In the genomic region with DNA sequence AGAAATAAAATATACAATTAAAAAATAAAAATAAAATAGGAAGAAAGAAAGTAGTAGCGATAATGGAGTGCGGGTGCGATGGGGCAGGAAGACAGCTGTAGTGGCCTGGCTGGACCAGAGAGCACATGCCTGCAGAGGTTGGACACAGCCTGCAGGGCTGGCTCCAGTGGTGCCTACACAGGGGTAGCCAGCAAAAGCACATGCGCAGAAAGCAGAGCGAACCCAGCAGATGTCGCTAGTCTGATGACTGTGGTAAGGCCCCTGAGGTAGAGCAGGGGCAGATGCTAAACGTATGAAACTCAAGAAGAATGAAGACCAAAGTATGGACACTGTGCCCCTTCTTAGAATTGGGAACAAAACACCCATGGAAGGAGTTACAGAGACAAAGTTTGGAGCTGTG, we compare ENCODE assay signal across 8 mouse cellular contexts.
A peak's percentile ranks its signal among the peaks of the same experiment; 100 is the strongest.
DNase-seq lines count a peak whose midpoint lies in the region.

No protein-coding gene starts in this region.

- DNase-seq in B cell, adult 2 months: peak; percentile 6 to 11
- peak; percentile 15 for DNase-seq in adrenal gland, postnatal 10 days
- peak; percentile 64 for DNase-seq in heart, adult 11 months
- DNase-seq in kidney, adult 9 months: peak; percentile 16
- DNase-seq in kidney, postnatal 4 days: peak; percentile 21 to 23
- DNase-seq in lung, postnatal 36 days: peak; percentile 6
- peak; percentile 48 for DNase-seq in testis, postnatal 10 days (ENCODE audit: low spot score)
- peak; percentile 7 to 16 for DNase-seq in thymus, postnatal 36 days

Comparison
In these comparisons a context has a peak if more than half of its experiments do, and no peak if none do; other contexts are left out.
1. Peak in every context shown above with its lines: DNase-seq.
2. DNase-seq: peak in every context shown above with its lines; median percentile 64 in heart, adult 11 months; 48 in testis, postnatal 10 days; 22 in kidney, postnatal 4 days; 16 in kidney, adult 9 months; 15 in adrenal gland, postnatal 10 days; 12 in thymus, postnatal 36 days; 8 in B cell, adult 2 months; 6 in lung, postnatal 36 days.